Mouse (Mus musculus): Measurements from ENCODE around the gene Tmem222.

Tmem222 gene

GRCm38 (mm10) chr4:133277104-133278026 lies at the start of gene Tmem222:
Gene Tmem222 (minus strand): TSS chr4:133277792.
- DNase-seq (ENCODE audit: low read depth) = peak; percentile 96

- no peak for DNase-seq (ENCODE audit: low read depth)
Measured at GRCm38 (mm10) chr4:133319667-133320066, 42.1 kb upstream of the Tmem222 start.

- DNase-seq (ENCODE audit: low read depth) = no peak
Measured at GRCm38 (mm10) chr4:133315991-133316390, 38.4 kb upstream of the Tmem222 start.

- DNase-seq (ENCODE audit: low read depth) = no peak
Measured at GRCm38 (mm10) chr4:133314896-133315295, 37.3 kb upstream of the Tmem222 start.

- DNase-seq (ENCODE audit: low read depth) = peak; percentile 78
Measured at GRCm38 (mm10) chr4:133309948-133310347, 32.4 kb upstream of the Tmem222 start.

- peak; percentile 72 for DNase-seq (ENCODE audit: low read depth)
Measured at GRCm38 (mm10) chr4:133307331-133307730, 29.7 kb upstream of the Tmem222 start.

GRCm38 (mm10) chr4:133305825-133306224 lies 28.2 kb upstream of the Tmem222 start:
- no peak for DNase-seq (ENCODE audit: low read depth)

- no peak for DNase-seq (ENCODE audit: low read depth)
Measured at GRCm38 (mm10) chr4:133304770-133305169, 27.2 kb upstream of the Tmem222 start.

- DNase-seq (ENCODE audit: low read depth) = no peak
Measured at GRCm38 (mm10) chr4:133302668-133303067, 25.1 kb upstream of the Tmem222 start.

- peak; percentile 45 for DNase-seq (ENCODE audit: low read depth)
Measured at GRCm38 (mm10) chr4:133301802-133302201, 24.2 kb upstream of the Tmem222 start.

- DNase-seq (ENCODE audit: low read depth) = no peak
Measured at GRCm38 (mm10) chr4:133300421-133300820, 22.8 kb upstream of the Tmem222 start.

GRCm38 (mm10) chr4:133299701-133300100 lies 22.1 kb upstream of the Tmem222 start:
- DNase-seq (ENCODE audit: low read depth) = no peak

GRCm38 (mm10) chr4:133298516-133299365 lies 21.1 kb upstream of the Tmem222 start:
- DNase-seq (ENCODE audit: low read depth) = no peak

GRCm38 (mm10) chr4:133297801-133298238 lies 20.2 kb upstream of the Tmem222 start:
- DNase-seq (ENCODE audit: low read depth) = peak; percentile 69

GRCm38 (mm10) chr4:133297360-133297759 lies 19.8 kb upstream of the Tmem222 start:
- DNase-seq (ENCODE audit: low read depth) = no peak

GRCm38 (mm10) chr4:133294084-133294483 lies 16.5 kb upstream of the Tmem222 start:
- DNase-seq (ENCODE audit: low read depth) = no peak

GRCm38 (mm10) chr4:133292901-133293843 lies 15.6 kb upstream of the Tmem222 start:
- DNase-seq (ENCODE audit: low read depth) = no peak

GRCm38 (mm10) chr4:133292405-133292804 lies 14.8 kb upstream of the Tmem222 start:
- no peak for DNase-seq (ENCODE audit: low read depth)

- no peak for DNase-seq (ENCODE audit: low read depth)
Measured at GRCm38 (mm10) chr4:133291255-133291654, 13.7 kb upstream of the Tmem222 start.

- DNase-seq (ENCODE audit: low read depth) = peak; percentile 47
Measured at GRCm38 (mm10) chr4:133286476-133287077, 9.0 kb upstream of the Tmem222 start.

- DNase-seq (ENCODE audit: low read depth) = peak; percentile 64
Measured at GRCm38 (mm10) chr4:133285950-133286349, 8.4 kb upstream of the Tmem222 start.

Data from 416B (cell line).